Mouse (Mus musculus) mouse embryonic stem cell (cell line): ENCODE measurements around the gene Parg.

ENCODE experiments used
- in situ Hi-C, 2 experiments: fragments of 300-500 bp; cut with MboI; formaldehyde crosslinking; loops; 1 replicate in 1 of 2; 3 replicates in 1 of 2; pipeline ENCODE4 v1.14.3; 2019 to 2020; ENCODE audit warnings: low sequenced_read_pairs in 2 of 2, low pct_unique_long_range_greater_than_20kb in 1 of 2, mixed read lengths in 1 of 2; ENCODE audit not compliant: unreplicated experiment in 1 of 2

Gene Parg

GRCm38 (mm10) chr14:32201791-32202451, at the start of gene Parg, which contains the start of gene Timm23:
TSS of gene Parg (plus strand) at chr14:32201949.
TSS of gene Timm23 (minus strand) at chr14:32201898.
- in situ Hi-C loops, result no loop called here

GRCm38 (mm10) chr14:32152243-32152965, 49.3 kb upstream of the Parg start:
- in situ Hi-C loops, result no loop called here

GRCm38 (mm10) chr14:32153156-32153555, 48.6 kb upstream of the Parg start:
- in situ Hi-C loops, result no loop called here

GRCm38 (mm10) chr14:32154758-32155157, 47.0 kb upstream of the Parg start:
- in situ Hi-C loops, result no loop called here

- in situ Hi-C loops, result no loop called here
Measured at GRCm38 (mm10) chr14:32159150-32159670, 42.5 kb upstream of the Parg start.

GRCm38 (mm10) chr14:32159690-32160246, 42.0 kb upstream of the Parg start, which contains the start of gene Ncoa4:
TSS of gene Ncoa4 (plus strand) at chr14:32159865.
- in situ Hi-C loops, result no loop called here

GRCm38 (mm10) chr14:32160563-32160962, 41.2 kb upstream of the Parg start:
- in situ Hi-C loops, result no loop called here

GRCm38 (mm10) chr14:32161090-32161885, 40.5 kb upstream of the Parg start:
- in situ Hi-C loops, result no loop called here

- in situ Hi-C loops, result no loop called here
Measured at GRCm38 (mm10) chr14:32162231-32162630, 39.5 kb upstream of the Parg start.

GRCm38 (mm10) chr14:32163203-32163888, 38.4 kb upstream of the Parg start:
- in situ Hi-C loops, result no loop called here

GRCm38 (mm10) chr14:32164173-32165051, 37.3 kb upstream of the Parg start:
- in situ Hi-C loops, result no loop called here

GRCm38 (mm10) chr14:32165278-32166061, 36.3 kb upstream of the Parg start:
- in situ Hi-C loops, result no loop called here

- in situ Hi-C loops, result no loop called here
Measured at GRCm38 (mm10) chr14:32166062-32166441, 35.7 kb upstream of the Parg start.

GRCm38 (mm10) chr14:32166840-32167239, 34.9 kb upstream of the Parg start:
- in situ Hi-C loops, result no loop called here

GRCm38 (mm10) chr14:32167326-32167725, 34.4 kb upstream of the Parg start:
- in situ Hi-C loops, result no loop called here

- in situ Hi-C loops, result no loop called here
Measured at GRCm38 (mm10) chr14:32168653-32169231, 33.0 kb upstream of the Parg start.
